Mouse (Mus musculus) layer of hippocampus, adult 2 months (tissue): ENCODE measurements around the gene Rictor. TPM values are rescaled to one million over a fixed set of nuclear protein-coding genes. Genes with fewer than 3 reads are reported as not detected.
"Not testable (repeated sequence)": the region's sequence is repeated elsewhere in the genome, so short reads cannot be mapped to it uniquely, and the experiment has no call there.

Source experiments
- DNase-seq, 2 experiments: peaks; one replicate each; pipeline ENCODE4 v3.0.0; 2022; ENCODE audit warnings: low spot score in 2 of 2
- H3K27ac ChIP-seq: fragments of 200-600 bp; 2 replicates; pipeline ENCODE4 v1.8.1; 2022
- H3K4me3 ChIP-seq: fragments of 200-600 bp; 2 replicates; pipeline ENCODE4 v1.8.1; 2022; ENCODE audit warnings: mild to moderate bottlenecking
- CTCF ChIP-seq: fragments of 200-600 bp; conservative IDR thresholded peaks from 2 replicates; pipeline ENCODE4 v1.8.1; 2022; ENCODE audit warnings: antibody characterized with exemption, mild to moderate bottlenecking, moderate library complexity
- total RNA-seq, 2 experiments: library from RNA; stranded (reverse); gene quantifications; 2 replicates each; pipeline ENCODE4 v1.2.3; 2021

The Rictor gene
- total RNA-seq, 2 experiments from 2014 or later: 46.2 to 48.5 TPM

DNA sequence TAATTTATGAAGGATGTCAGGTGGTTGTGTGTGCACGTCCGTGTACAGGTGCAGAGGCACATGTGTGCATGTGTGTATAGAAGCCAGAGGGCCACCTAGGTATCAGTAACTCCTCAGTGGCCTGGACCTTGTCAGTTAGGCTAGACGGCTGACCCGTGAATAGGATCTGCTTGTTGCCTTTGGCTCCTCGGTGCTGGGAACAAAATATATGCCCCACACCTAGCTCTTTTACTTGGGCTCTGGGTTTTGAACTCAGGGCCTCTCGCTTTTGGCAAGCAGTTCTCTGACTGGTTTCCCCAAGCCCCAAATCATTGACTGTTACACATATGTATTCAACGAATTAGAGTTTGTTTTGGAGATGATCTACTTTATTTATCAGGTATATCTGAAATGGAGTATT is 3.0 kb downstream of the Rictor start:
- no peak for TF ChIP-seq CTCF
- Histone ChIP-seq H3K4me3 (no peak overlapping the region), H3K27ac (no peak overlapping the region)
- no peak for DNase-seq

DNA sequence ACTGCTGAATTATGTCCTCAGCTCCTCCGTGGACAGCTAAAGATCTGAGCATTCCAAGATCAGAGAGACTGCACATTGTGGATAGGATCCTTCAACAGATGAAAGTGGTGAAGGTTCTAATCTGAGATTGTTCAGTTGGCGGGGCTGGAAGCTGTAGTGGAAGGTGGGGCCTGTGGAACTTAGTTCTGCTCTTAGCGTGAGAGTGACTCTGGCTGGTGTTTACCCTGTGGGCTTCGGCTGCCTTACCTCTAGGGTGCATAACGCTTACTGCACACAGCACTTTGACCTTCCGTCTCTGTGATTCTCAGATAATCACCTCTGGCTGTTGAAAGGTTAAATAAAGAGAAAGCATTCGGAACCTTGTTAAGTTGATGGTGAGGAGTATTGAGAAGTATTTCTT is 6.6 kb downstream of the Rictor start:
- no peak overlapping the region for H3K27ac ChIP-seq
- TF ChIP-seq CTCF: no peak
- DNase-seq: no peak
- no peak overlapping the region for H3K4me3 ChIP-seq

DNA sequence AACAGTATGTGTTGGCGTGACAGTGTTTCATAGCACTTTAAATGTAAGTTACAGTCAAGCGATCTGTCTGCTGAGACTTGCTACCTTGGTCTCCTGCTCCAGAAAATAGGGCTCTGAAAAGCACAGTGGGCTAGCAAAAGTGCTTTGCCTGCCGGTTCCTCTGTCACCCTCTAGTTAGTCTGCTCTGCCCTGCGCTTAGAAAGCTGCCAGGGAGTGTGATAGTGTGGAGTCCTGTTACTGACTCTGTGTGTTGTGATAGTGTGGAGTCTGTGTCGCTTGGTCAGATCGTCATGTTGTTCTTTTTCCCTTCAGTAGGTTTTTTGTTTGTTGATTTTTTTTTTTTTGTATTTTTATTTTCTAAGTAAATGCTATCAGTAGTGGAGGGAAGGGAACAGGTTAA is 7.1 kb downstream of the Rictor start:
- no peak for TF ChIP-seq CTCF
- H3K27ac ChIP-seq: no peak overlapping the region
- DNase-seq: no peak
- H3K4me3 ChIP-seq: no peak overlapping the region

DNA sequence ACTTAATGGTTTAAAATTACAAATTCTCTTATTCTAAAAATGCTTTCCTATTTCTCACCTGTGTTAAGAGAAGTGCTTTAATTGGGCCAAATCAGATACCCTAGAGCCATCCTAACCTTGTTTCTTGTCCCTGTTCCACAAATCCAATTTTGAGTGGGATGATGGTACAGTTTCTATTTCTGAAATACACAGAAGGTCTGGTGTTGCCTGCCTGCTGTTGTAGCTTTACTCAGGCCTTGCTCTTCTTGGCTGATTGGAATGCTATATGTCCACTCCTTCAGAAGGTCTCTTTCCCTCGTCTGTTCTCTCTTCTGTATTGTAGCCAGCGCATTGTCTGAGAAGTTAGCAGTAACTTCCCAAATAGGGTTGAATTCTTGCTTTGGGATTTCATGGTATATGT is 13.2 kb downstream of the Rictor start:
- DNase-seq: no peak
- Histone ChIP-seq H3K4me3 (no peak overlapping the region), H3K27ac (peak overlapping the region; percentile 61; the same call in 1 of the 2 replicates)
- no peak for TF ChIP-seq CTCF

DNA sequence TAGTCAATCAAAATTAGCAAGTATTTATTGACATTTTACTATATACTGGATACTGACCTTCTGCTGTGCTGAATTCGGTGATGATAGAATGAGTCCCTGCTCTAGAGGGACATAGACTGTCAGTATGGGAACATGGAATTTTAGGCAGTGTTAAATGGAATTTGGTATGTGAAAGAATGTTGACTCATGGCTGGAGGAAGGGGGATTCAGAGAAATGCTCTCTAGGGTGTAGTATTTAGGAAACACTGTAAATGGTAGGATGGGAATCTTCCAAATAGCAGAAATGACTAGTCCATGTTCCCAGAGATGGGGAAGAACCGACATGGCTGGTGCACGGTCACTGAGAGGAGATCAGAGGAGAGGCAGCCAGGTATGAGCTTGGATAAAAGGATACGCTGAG is 13.6 kb downstream of the Rictor start:
- peak overlapping the region; percentile 61 for H3K27ac ChIP-seq
- no peak for DNase-seq
- no peak overlapping the region for H3K4me3 ChIP-seq
- TF ChIP-seq CTCF: no peak

DNA sequence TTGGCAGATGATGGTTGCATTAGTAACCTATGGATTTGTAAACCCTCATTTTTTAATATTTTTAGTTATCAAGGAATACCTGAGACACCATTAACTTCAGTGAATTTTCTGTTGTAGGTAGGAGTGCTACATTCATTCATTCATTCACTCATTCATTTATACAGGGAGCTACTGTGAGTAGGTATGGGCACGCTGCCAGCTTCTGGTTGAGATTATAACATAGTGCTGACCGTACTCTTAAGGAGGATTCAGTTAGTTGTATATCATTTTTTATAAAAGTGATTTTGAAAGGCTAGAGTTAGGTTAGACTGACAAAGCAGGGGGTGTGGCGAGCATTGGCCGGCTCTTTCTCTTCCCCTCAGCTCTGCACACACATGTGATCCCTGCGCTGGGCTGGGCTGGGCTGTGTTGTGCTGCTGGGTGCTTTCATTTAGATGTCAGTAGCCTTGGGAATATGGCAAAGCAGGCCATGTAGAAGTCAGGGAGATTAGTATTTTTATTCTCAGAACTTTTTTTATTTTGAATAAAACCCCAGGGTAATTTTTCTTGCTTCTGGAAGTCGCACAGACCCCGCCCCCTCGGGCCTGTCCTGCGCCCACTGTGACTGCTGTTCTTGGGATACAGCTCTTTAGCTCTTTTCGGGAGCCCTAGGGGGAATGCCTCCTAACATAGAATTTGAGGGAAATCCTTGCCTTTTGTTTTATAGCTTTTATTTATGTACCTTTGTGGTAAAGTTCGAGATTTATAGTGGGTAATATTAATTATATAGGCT is 14.4 kb downstream of the Rictor start:
- no peak for DNase-seq
- Histone ChIP-seq H3K4me3 (no peak overlapping the region), H3K27ac (no peak overlapping the region)
- TF ChIP-seq CTCF: no peak

DNA sequence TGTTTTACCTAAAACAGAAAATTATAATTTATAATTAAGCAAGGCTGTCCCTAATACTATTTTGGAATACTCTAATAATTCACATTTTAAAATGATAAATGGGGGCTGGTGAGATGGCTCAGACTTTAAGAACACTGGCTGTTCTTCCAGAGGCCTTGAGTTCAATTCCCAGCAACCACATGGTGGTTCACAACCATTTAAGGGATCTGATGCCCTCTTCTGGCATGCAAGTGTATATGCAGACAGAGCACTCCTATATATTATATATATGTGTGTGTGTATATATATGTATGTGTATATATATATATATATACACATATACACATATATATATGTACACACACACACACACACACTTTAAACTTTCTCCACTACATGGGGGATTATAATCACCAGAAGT is 15.2 kb downstream of the Rictor start:
- TF ChIP-seq CTCF: peak; percentile 30; the same call in 1 of the 2 replicates
- H3K4me3 ChIP-seq: no peak overlapping the region
- H3K27ac ChIP-seq: no peak overlapping the region
- no peak for DNase-seq

DNA sequence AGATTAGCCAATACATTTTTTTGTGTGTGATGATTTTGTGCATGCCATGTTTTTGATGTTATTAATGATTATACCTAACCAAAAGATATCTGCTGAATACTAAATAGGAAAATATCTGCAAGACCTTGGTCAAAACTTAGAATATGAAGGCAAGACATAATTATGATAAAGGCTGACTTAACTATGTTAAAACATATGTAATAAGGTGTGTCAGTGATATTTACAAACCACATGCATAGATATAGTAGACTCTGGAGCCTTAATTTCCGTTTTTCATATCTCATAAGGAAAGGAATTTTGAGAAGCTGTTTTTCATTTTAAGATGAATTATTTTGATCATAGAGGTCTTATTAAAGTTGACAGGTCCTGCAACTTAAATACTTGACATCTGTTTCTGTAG is 16.3 kb downstream of the Rictor start:
- no peak for TF ChIP-seq CTCF
- H3K27ac ChIP-seq: no peak overlapping the region
- DNase-seq: no peak
- H3K4me3 ChIP-seq: no peak overlapping the region

DNA sequence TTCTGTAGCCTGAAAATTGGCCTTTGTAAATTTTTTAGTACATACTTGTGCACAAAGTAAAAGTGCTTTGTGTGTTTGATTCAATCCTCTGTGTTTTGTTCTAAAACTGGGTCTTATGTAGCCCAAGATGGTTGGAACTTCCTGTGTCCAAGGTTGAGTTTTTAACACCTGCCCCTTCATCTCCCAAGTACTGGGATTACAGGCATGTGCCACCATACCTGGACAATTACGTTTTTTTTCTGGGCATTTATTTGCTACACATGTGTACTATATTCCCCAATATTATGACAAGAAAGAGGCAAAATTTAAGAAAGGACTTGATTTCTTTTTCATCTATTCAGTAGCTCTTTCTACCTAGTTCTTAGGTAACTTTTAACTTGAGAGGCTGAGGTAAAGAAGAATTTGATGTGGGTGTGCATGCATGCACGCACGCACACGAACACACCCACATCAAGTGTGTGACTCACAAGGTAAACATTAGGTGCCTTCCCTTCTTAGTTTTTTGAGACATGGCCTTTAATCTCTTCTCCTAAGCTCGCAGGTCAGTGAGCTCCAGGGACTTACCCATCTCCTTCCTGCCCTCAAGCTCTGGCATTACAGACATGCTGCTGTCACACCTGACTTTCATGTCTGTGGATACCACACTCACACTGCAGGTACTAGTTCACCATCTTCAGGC is 18.1 kb downstream of the Rictor start:
- H3K27ac ChIP-seq: no peak overlapping the region
- TF ChIP-seq CTCF: no peak
- H3K4me3 ChIP-seq: no peak overlapping the region
- no peak for DNase-seq

DNA sequence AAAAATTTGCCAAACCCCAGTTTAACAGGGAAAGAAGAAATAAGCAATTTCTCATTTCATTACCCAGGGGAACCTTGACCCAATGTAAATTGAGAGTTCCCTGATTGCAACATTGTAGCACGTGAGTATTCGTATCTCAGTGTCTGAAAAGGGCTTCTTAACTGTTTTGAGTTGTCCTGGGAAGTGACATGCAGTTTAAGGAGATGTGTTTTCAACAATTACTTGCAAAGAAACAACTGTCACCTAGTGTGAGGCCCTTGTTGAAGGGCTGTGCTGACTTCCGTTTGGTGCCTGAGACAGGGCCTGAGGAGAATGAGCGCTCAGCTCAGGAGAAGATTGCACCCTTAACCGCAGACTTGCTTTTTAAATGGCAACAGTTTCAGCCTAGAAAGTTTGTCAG is 24.9 kb downstream of the Rictor start:
- Histone ChIP-seq H3K4me3 (no peak overlapping the region), H3K27ac (no peak overlapping the region)
- TF ChIP-seq CTCF: no peak
- no peak for DNase-seq

DNA sequence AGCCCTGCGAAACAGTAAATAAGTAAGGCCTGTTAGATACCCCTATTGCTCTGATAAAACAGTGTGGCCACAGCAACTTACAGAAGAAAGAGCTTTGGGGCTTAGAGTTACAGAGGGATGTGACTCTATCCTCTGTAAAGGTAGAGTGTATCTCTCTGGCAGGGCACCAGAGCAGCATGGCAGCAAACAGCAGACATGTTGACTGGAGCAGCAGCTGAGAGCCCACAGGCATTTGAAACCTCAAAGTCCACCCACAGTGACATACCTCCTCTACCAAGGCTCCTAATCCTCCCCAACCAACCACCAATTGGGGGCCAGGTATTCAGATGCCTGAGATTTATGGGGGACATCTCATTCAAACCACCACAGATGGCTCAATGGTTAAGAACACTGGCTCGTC is 31.0 kb downstream of the Rictor start:
- no peak for DNase-seq
- H3K4me3 ChIP-seq: no peak overlapping the region
- TF ChIP-seq CTCF: no peak
- H3K27ac ChIP-seq: no peak overlapping the region

DNA sequence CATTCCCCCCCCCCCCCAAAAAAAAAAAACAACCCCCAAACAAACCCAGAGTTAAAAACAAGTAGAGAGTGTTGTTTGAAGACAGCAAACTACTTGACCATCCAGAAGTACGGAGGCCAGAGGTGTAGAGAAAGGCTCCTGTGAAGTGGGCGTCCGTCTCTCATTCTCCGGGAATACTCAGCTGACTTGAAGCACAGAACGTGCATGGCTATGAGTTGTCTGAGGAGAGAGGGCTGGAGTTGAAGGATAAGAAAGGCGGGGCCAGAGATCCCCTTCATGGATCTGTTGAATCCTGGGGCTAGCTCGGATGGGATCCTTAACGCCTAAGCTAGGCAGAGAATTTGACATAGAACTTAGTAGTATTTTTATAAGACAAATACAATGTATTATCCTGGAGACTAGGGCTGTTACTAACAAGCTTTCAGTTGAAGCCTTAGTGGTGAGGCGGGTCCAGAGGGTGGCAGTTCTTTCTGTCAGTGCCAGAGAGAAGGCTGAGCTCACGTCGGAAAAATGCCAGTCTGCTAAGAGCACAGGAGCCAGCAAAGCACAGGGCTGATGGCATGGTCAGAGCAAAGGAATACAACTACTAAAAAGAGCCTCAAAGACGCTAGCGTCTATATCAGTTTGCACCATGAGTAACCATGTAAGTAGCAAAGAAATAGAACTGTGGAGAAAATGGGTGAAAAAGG is 34.3 kb downstream of the Rictor start:
- Histone ChIP-seq H3K27ac (no peak overlapping the region), H3K4me3 (no peak overlapping the region)
- no peak for TF ChIP-seq CTCF
- DNase-seq: no peak

DNA sequence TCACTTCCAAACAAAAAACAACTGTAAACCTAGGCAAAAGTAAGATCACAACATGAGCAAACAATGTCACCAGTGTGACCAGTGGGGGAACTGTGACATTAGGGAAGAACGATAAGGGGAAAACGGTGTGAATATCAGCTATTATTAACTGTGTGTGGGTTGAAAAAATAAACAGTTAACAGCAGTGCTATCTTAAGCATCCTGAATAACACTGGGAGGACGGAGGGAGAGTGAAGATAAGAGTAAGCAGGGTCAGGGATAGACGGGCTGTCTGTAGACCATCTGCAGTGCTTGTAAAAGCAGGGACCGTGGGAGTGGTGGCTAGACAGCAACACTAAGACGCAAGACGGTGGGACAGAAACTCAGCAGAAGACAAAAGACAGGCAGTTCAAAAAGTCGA is 35.5 kb downstream of the Rictor start:
- H3K4me3 ChIP-seq: no peak overlapping the region
- no peak overlapping the region for H3K27ac ChIP-seq
- no peak for TF ChIP-seq CTCF
- DNase-seq: no peak

DNA sequence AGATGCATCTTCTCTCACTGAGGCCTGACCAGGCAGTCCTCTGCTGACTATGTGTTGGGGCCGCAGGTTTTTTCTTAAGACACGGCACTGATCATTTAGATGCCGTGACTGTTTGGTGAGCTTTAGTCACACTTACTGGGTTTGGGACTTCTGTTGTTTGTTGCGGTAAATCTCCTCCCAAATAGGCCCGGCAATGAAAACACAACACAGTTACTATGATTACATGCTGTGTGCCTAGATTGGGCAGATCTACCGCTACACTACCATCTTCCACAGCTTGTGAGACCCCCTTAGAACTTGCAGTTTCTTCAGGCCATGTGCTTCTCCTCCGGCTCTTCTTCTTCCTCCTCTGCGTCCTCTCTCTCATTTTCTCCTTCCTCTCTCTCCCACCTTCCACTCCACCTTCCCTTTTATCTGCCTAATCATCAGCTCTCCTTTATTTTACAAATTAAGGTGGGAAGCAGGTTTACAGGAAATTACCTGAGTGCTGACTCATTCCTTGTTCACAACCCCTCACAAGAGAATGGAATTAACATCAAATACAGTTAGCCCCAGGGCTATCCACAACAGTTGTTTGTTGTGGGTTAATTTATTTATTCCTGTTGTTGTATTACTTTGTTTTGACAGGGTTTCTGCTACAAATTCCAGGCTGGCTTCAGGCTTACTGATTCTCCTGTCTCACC is 38.3 kb downstream of the Rictor start:
- H3K27ac ChIP-seq, DNase-seq: not testable (repeated sequence)

More for the DNA sequence above, 38.3 kb downstream of the Rictor start:
- not testable (repeated sequence) for H3K4me3 ChIP-seq
